ENCODE assay signal across 12 mouse cellular contexts in the genomic region with DNA sequence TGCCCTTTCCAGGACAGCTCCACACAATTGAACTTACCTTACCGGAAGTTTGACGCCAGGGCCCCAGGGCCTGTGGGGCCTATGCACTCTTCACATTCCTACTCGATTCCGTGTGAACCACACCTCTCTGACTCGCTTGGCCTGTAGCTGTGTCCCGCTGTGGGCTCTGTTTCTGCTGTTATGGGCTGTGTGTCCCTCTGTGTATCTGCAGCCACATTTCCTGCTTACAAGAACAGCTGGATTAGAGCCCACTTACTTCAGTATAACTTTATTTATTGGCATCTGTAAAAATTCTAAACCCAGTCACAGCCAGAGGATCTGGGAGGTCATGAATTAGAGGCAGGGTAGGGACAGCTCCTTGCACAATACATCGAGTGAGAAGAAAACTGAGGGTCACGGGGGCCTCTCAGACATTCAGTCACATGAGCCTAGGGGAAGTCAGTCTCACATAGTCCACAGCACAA. TPM values are rescaled to one million over a fixed set of nuclear protein-coding genes. Genes with fewer than 3 reads are reported as not detected.
DNase-seq lines count a peak whose midpoint lies in the region; ATAC-seq lines count a peak whose summit lies in the region.
"Had no signal": no experiment of that assay in that cellular context is flagged by ENCODE, and none has a peak within 500 bp of the region (broad histone marks: within the 10 kb centered on the region; RNA-seq: fewer than 3 reads in every experiment).

No protein-coding gene starts in this region.

- 27% methylated on average over 8 of the region's 8 CpGs for WGBS in kidney, embryonic 14.5 days

- DNase-seq in heart, adult 11 months, result peak; percentile 92
- no peak for DNase-seq in heart, postnatal 36 days
- peak; percentile 18 for DNase-seq in lung, postnatal 14 days
- no peak for DNase-seq in T-cell, adult 2 months (ENCODE audit: low spot score)
- no peak for DNase-seq in gastrocnemius, postnatal 4 days (ENCODE audit: low spot score in 2 of 2)
- DNase-seq in ovary, postnatal 10 days (ENCODE audit: low spot score), result no peak
- DNase-seq: B cell, adult 2 months; cerebellum, adult 9-10 months had no signal

- H3K4me3 ChIP-seq in brown adipose tissue, adult 24 weeks (ENCODE audit: insufficient read depth, low read depth, low read length), result no peak overlapping the region
- H3K4me3 ChIP-seq in kidney, embryonic 14.5 days (ENCODE audit: low read length), result no peak overlapping the region
- H3K4me3 ChIP-seq: hindbrain, embryonic 15.5 days had no signal

- peak overlapping the region; percentile 61 for H3K27ac ChIP-seq in brown adipose tissue, adult 24 weeks (replicated peaks; ENCODE audit: low read depth, low read length)
- no peak overlapping the region for H3K27ac ChIP-seq in kidney, embryonic 14.5 days (ENCODE audit: low read depth, low read length)
- H3K27ac ChIP-seq: hindbrain, embryonic 15.5 days; liver, embryonic 14.5 days had no signal

- no peaks in the 10 kb centered on the region for H3K9me3 ChIP-seq in kidney, embryonic 14.5 days (ENCODE audit: control insufficient read depth, low read length)
- H3K9me3 ChIP-seq: hindbrain, embryonic 15.5 days had no signal

- H3K36me3 ChIP-seq in kidney, embryonic 14.5 days (ENCODE audit: control insufficient read depth, insufficient read depth, low read length), result no peaks in the 10 kb centered on the region
- H3K36me3 ChIP-seq: hindbrain, embryonic 15.5 days had no signal

- no peak overlapping the region for H3K4me2 ChIP-seq in kidney, embryonic 14.5 days (replicated peaks; ENCODE audit: low read depth, low read length)
- H3K4me2 ChIP-seq: hindbrain, embryonic 15.5 days had no signal

- intact Hi-C loops in heart, postnatal 36 days (cut with DNase I), result no loop called here

- peaks cover 13% of the 10 kb centered on the region; the same call in 1 of the 2 replicates for H3K4me1 ChIP-seq in brown adipose tissue, adult 24 weeks (ENCODE audit: control insufficient read depth, insufficient read depth, insufficient read length, low read length)
- peaks cover 8% of the 10 kb centered on the region; the same call in 1 of the 2 replicates for H3K4me1 ChIP-seq in kidney, embryonic 14.5 days (ENCODE audit: control insufficient read depth, insufficient read depth, low read length)
- H3K4me1 ChIP-seq: hindbrain, embryonic 15.5 days had no signal

- H3K27me3 ChIP-seq in kidney, embryonic 14.5 days (ENCODE audit: control insufficient read depth, insufficient read depth, low read length), result no peaks in the 10 kb centered on the region
- H3K27me3 ChIP-seq: hindbrain, embryonic 15.5 days had no signal

- peak; percentile 70; the same call in 1 of the 2 replicates for ATAC-seq in kidney, embryonic 14.5 days (ENCODE audit: low FRiP score, low TSS enrichment)

- H3K9ac ChIP-seq in kidney, embryonic 14.5 days (ENCODE audit: low read depth, low read length), result no peak overlapping the region
- H3K9ac ChIP-seq: hindbrain, embryonic 15.5 days; liver, embryonic 14.5 days had no signal

RNA-seq across cellular contexts. Expression of gene Rin3, which starts 20.9 kb away (rescaled TPM):
- 10 to 100 TPM; 13.7 to 21.0 TPM for total RNA-seq in heart, postnatal 36 days (2021)
- 2.9 and 7.5 TPM in 2 replicates for polyA plus RNA-seq in brown adipose tissue, adult 24 weeks (2012; ENCODE audit: insufficient read depth, insufficient read length, missing spikeins)
- 6.7 and 9.2 TPM in 2 replicates for polyA plus RNA-seq in kidney, embryonic 14.5 days (2014; fragmentation: Nextera tagmentation; extraction: Ambion mirVana)
- 10 to 100 TPM; 29.7 to 33.1 TPM for total RNA-seq in gastrocnemius, postnatal 4 days (2021)

Comparison
In these comparisons a context has a peak if more than half of its experiments do, and no peak if none do; other contexts are left out.
1. DNase-seq: peak in heart, adult 11 months (single experiment) and lung, postnatal 14 days (single experiment); none in heart, postnatal 36 days (0 of 2), T-cell, adult 2 months (single experiment), gastrocnemius, postnatal 4 days (0 of 2) and ovary, postnatal 10 days (single experiment).